Mouse (Mus musculus) kidney, embryonic 15.5 days (tissue): Measurements from ENCODE around the gene 1700013F07Rik. TPM values are rescaled to one million over a fixed set of nuclear protein-coding genes. Genes with fewer than 3 reads are reported as not detected.
A peak's percentile ranks its signal among the peaks of the same experiment; 100 is the strongest.

Source experiments
- ATAC-seq: fragments of 200-750 bp; cut with Nextera tagmentation; replicated peaks from 2 replicates; pipeline ENCODE4 v1.8.0; 2017; ENCODE audit warnings: moderate TSS enrichment; ENCODE audit not compliant: low FRiP score
- H3K27ac ChIP-seq: fragments of 300-500 bp; sonication (generic); 2 replicates; pipeline ENCODE4 v1.5.1; 2015; ENCODE audit warnings: mild to moderate bottlenecking, inconsistent platforms
- H3K27me3 ChIP-seq: fragments of 300-500 bp; sonication (generic); 2 replicates; pipeline ENCODE4 v1.6.1; 2015; ENCODE audit warnings: inconsistent platforms
- H3K36me3 ChIP-seq: fragments of 300-500 bp; sonication (generic); 2 replicates; pipeline ENCODE4 v1.6.1; 2015; ENCODE audit warnings: inconsistent platforms
- H3K4me1 ChIP-seq: fragments of 300-500 bp; sonication (generic); 2 replicates; pipeline ENCODE4 v1.6.1; 2015; ENCODE audit warnings: inconsistent platforms
- H3K4me2 ChIP-seq: fragments of 300-500 bp; sonication (generic); 2 replicates; pipeline ENCODE4 v1.6.1; 2015; ENCODE audit warnings: moderate library complexity, mild to moderate bottlenecking, inconsistent platforms
- H3K4me3 ChIP-seq: fragments of 300-500 bp; sonication (generic); replicated peaks from 2 replicates; pipeline ENCODE4 v1.5.1; 2015; ENCODE audit warnings: mild to moderate bottlenecking, inconsistent platforms
- H3K9ac ChIP-seq: fragments of 300-500 bp; sonication (generic); 2 replicates; pipeline ENCODE4 v1.6.1; 2015; ENCODE audit warnings: mild to moderate bottlenecking, inconsistent platforms
- H3K9me3 ChIP-seq: fragments of 300-500 bp; sonication (generic); replicated peaks from 2 replicates; pipeline ENCODE4 v1.6.1; 2016; ENCODE audit warnings: inconsistent platforms
- WGBS: fragments of 180-500 bp; shearing (Covaris S2); methylation state at CpG from one replicate; pipeline ENCODE4 v1.1.7; 2015; ENCODE audit warnings: mixed read lengths; 5-methylcytosine and 5-hydroxymethylcytosine counted together
- polyA plus RNA-seq: library from polyadenylated mRNA; unstranded; fragments of >200 nt; fragmentation: Nextera tagmentation; extraction: Ambion mirVana; gene quantifications from 2 replicates; pipeline ENCODE4 v1.2.1, GENCODE M21; 2015

1700013F07Rik gene
- polyA plus RNA-seq, 1 experiment from 2014 or later: not detected

DNA sequence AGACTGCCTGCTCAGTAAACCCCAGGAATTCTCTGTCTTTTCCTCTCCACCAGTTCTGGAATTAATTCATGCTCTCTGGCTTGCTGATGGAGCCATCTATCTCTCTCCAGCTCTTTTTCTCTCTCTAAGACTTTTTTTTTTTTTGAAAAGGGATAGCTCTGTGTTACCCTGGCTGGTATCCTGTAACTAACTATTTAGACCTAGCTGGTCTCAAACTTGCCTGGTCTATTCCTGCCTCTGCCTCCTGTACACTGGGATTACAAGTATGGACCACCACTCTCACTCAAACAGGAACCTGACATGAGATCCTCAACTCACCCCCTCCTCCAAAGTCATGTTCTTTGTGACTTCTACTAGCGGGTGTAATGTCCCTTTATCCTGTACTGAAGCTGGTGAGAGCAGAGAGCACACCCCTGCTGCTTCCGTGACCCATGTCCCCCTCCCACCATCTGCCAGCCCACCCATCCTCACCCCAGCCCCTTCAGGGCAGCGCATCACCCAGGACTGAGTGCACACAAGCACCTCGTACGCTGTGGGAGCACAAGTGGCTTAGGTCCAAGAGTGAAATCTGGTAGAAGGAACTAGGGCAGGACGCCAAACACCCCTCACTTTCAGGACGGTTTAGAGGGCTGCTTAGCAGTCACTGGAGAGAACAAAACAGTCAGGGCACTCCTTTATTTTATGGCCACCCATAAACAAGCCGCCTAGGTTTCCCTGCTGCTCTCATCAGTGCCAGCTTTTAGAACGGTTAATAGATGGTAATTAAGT is 23.1 kb upstream of the 1700013F07Rik start:
- Histone ChIP-seq H3K9me3 (no peaks in the 10 kb centered on the region), H3K36me3 (no peaks in the 10 kb centered on the region), H3K4me3 (no peak overlapping the region), H3K27ac (no peak overlapping the region), H3K4me1 (peaks cover 4% of the 10 kb centered on the region; the same call in 1 of the 2 replicates), H3K27me3 (0 out of 2 replicates have a peak, but pooled peaks cover 3% of the 10 kb centered on the region), H3K9ac (no peak overlapping the region), H3K4me2 (peak overlapping the region; percentile 14; the same call in 1 of the 2 replicates)
- no peak for ATAC-seq
- WGBS: 9% methylated on average over 9 of the region's 9 CpGs

- 0 out of 2 replicates have a peak, but pooled peaks cover 3% of the 10 kb centered on the region for H3K27me3 ChIP-seq
- H3K4me3 ChIP-seq: no peak overlapping the region
- peaks cover 4% of the 10 kb centered on the region; the same call in 1 of the 2 replicates for H3K4me1 ChIP-seq
- H3K9ac ChIP-seq: no peak overlapping the region
- no peak for ATAC-seq
- no peak overlapping the region for H3K4me2 ChIP-seq
- 81% methylated on average over 3 of the region's 3 CpGs for WGBS
- no peak overlapping the region for H3K27ac ChIP-seq
- no peaks in the 10 kb centered on the region for H3K36me3 ChIP-seq
- H3K9me3 ChIP-seq: no peaks in the 10 kb centered on the region
These were observed 20.5 kb upstream of the 1700013F07Rik start for GRCm38 (mm10) chr3:108513465-108513864.

DNA sequence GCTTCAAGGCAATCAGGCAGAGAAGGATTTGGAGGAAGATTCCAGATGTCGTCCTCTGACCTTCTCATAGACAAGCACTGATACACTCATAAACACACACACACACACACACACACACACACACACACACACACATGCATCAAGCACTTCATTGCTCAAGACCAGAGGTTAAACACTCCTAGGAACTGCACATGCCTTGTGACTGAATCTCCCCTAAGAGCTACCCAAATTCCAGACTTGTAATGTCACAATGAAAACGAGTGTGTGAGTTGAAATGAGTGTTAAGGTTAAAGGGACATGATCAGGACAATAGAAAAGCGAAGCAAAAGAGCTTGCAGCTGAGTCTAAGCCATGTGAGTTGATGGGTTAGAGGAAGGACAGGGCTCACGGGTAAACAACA is 15.7 kb upstream of the 1700013F07Rik start:
- Histone ChIP-seq H3K27me3 (0 out of 2 replicates have a peak, but pooled peaks cover under 1% of the 10 kb centered on the region), H3K4me3 (no peak overlapping the region), H3K27ac (no peak overlapping the region), H3K9ac (no peak overlapping the region), H3K4me1 (no peaks in the 10 kb centered on the region), H3K4me2 (no peak overlapping the region), H3K9me3 (no peaks in the 10 kb centered on the region), H3K36me3 (no peaks in the 10 kb centered on the region)
- 55% methylated on average over 4 of the region's 4 CpGs for WGBS
- no peak for ATAC-seq

GRCm38 (mm10) chr3:108523415-108523814 is 10.5 kb upstream of the 1700013F07Rik start:
- Histone ChIP-seq H3K27me3 (0 out of 2 replicates have a peak, but pooled peaks cover 5% of the 10 kb centered on the region), H3K4me3 (no peak overlapping the region), H3K36me3 (no peaks in the 10 kb centered on the region), H3K4me1 (no peaks in the 10 kb centered on the region), H3K27ac (no peak overlapping the region), H3K9ac (no peak overlapping the region), H3K9me3 (no peaks in the 10 kb centered on the region), H3K4me2 (no peak overlapping the region)
- WGBS: 88% methylated on average over 4 of the region's 4 CpGs
- ATAC-seq: no peak

GRCm38 (mm10) chr3:108528489-108528888 is 5.5 kb upstream of the 1700013F07Rik start:
- ATAC-seq: no peak
- 0 out of 2 replicates have a peak, but pooled peaks cover 3% of the 10 kb centered on the region for H3K27me3 ChIP-seq
- H3K9ac ChIP-seq: no peak overlapping the region
- H3K4me1 ChIP-seq: no peaks in the 10 kb centered on the region
- H3K36me3 ChIP-seq: no peaks in the 10 kb centered on the region
- no peak overlapping the region for H3K4me3 ChIP-seq
- no peaks in the 10 kb centered on the region for H3K9me3 ChIP-seq
- WGBS: 93% methylated on average over 8 of the region's 8 CpGs
- no peak overlapping the region for H3K27ac ChIP-seq
- H3K4me2 ChIP-seq: no peak overlapping the region

GRCm38 (mm10) chr3:108533114-108533885 is 650 bp upstream of the 1700013F07Rik start:
- Histone ChIP-seq H3K4me1 (peaks cover 15% of the 10 kb centered on the region), H3K9ac (no peak overlapping the region), H3K9me3 (no peaks in the 10 kb centered on the region), H3K27ac (no peak overlapping the region), H3K27me3 (peaks cover 36% of the 10 kb centered on the region), H3K4me3 (no peak overlapping the region), H3K4me2 (no peak overlapping the region), H3K36me3 (no peaks in the 10 kb centered on the region)
- no peak for ATAC-seq
- WGBS: 68% methylated on average over 9 of the region's 9 CpGs

DNA sequence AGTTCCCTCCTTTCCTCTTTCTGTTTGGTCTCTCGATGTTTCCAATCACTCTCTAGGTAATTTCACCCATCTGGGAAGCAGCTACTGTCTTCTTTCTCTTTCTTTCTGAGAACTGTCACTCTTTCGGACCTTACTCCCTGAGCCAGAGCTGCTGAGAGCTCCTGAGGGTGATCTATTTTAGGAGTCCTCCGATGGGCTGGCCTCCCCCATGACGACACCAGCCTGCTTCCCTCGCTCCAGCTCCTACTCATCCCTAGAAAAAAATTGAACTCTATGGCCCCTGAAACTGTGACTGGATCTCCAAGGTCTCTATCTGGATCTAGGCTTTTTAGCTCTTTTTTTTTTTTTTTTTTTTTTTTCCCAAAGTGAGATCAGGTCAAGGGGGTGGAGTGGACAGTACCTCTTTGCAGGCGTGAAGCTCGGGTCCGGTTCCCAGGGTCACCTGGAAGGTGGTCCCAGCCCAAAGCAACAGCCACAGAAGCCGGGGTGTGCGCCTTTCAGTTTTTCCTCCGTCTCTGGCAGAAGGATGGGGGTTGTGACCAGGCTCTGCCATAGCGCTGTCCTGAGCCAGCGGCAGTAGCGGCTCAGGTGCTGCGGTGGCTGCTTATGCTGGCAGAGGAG is 2.1 kb downstream of the 1700013F07Rik start:
- peaks cover 15% of the 10 kb centered on the region for H3K4me1 ChIP-seq
- no peak; the same call in 1 of the 2 replicates for ATAC-seq
- H3K36me3 ChIP-seq: no peaks in the 10 kb centered on the region
- H3K27ac ChIP-seq: no peak overlapping the region
- H3K9me3 ChIP-seq: no peaks in the 10 kb centered on the region
- H3K27me3 ChIP-seq: peaks cover 39% of the 10 kb centered on the region
- peak overlapping the region; percentile 77 for H3K4me2 ChIP-seq
- H3K9ac ChIP-seq: no peak overlapping the region
- WGBS: 12% methylated on average over 14 of the region's 15 CpGs
- peak overlapping the region; percentile 46 for H3K4me3 ChIP-seq

GRCm38 (mm10) chr3:108536517-108537260 is 2.7 kb downstream of the 1700013F07Rik start, which contains the start of gene 5330417C22Rik:
TSS of gene 5330417C22Rik (minus strand) at chr3:108536536.
- Histone ChIP-seq H3K27ac (no peak within 1 kb of the TSS), H3K9ac (no peak within 1 kb of the TSS), H3K4me2 (peak within 1 kb of the TSS; percentile 77), H3K27me3 (peaks cover 39% of the 10 kb centered on the region), H3K4me1 (peaks cover 15% of the 10 kb centered on the region), H3K36me3 (no peaks in the 10 kb centered on the region), H3K4me3 (peak within 1 kb of the TSS; percentile 46), H3K9me3 (no peaks in the 10 kb centered on the region)
- ATAC-seq: peak; percentile 70; the same call in 1 of the 2 replicates
- under 1% methylated on average over 34 of the region's 35 CpGs for WGBS

GRCm38 (mm10) chr3:108537303-108537702 is 3.4 kb downstream of the 1700013F07Rik start:
- peak; percentile 53 for ATAC-seq

GRCm38 (mm10) chr3:108542299-108542698 is 8.3 kb downstream of the 1700013F07Rik start:
- H3K4me3 ChIP-seq: no peak overlapping the region
- ATAC-seq: no peak
- 0 out of 2 replicates have a peak, but pooled peaks cover 4% of the 10 kb centered on the region for H3K4me1 ChIP-seq
- 82% methylated on average over 11 of the region's 11 CpGs for WGBS
- H3K36me3 ChIP-seq: no peaks in the 10 kb centered on the region
- peaks cover 10% of the 10 kb centered on the region; the same call in 1 of the 2 replicates for H3K27me3 ChIP-seq
- H3K9ac ChIP-seq: no peak overlapping the region
- H3K4me2 ChIP-seq: no peak overlapping the region
- H3K27ac ChIP-seq: no peak overlapping the region
- no peaks in the 10 kb centered on the region for H3K9me3 ChIP-seq

More at GRCm38 (mm10) chr3:108537303-108537702, 3.4 kb downstream of the 1700013F07Rik start:
- 6% methylated on average over 17 of the region's 17 CpGs for WGBS
- H3K9me3 ChIP-seq: no peaks in the 10 kb centered on the region
- peak overlapping the region; percentile 77 for H3K4me2 ChIP-seq
- H3K36me3 ChIP-seq: no peaks in the 10 kb centered on the region
- peak overlapping the region; percentile 28 for H3K4me3 ChIP-seq
- H3K27ac ChIP-seq: no peak overlapping the region
- peaks cover 39% of the 10 kb centered on the region for H3K27me3 ChIP-seq
- no peak overlapping the region for H3K9ac ChIP-seq
- peaks cover 15% of the 10 kb centered on the region for H3K4me1 ChIP-seq

DNA sequence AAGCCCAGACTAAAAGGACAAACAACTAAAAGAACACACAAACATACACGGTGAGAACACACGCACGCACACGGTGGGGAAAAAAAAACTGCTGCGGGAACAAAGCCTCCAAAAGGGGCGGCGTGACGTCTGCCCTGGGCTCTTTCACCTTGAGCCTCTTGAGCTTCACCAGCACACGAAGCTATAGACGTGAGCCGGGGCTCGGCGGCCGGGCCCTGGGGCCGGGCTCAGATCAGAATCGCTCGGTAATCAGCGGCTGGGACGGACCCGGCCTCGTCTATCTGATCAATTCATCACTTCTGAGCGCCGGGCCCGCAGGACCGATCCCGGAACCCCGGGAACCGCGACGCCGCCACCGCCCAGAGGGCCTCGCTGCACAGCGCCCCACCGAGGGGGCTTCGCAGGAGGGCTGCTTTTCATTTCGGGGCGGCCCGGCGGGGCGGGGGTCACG is 20.2 kb downstream of the 1700013F07Rik start:
- Histone ChIP-seq H3K27ac (peak overlapping the region; percentile 87), H3K4me3 (peak overlapping the region; percentile 90), H3K9ac (peak overlapping the region; percentile 98), H3K4me1 (peaks cover 4% of the 10 kb centered on the region; the same call in 1 of the 2 replicates), H3K4me2 (peak overlapping the region; percentile 84), H3K27me3 (no peaks in the 10 kb centered on the region), H3K9me3 (no peaks in the 10 kb centered on the region), H3K36me3 (peaks cover 25% of the 10 kb centered on the region)
- ATAC-seq: peak; percentile 76
- WGBS: under 1% methylated on average over 42 of the region's 42 CpGs
